Mouse (Mus musculus) CD4-positive, CD25-positive, alpha-beta regulatory T cell, adult 2 months (primary cell): Measurements from ENCODE around the gene Tcea3.
A peak's percentile ranks its signal among the peaks of the same experiment; 100 is the strongest.

Source experiments
- DNase-seq: peaks from one replicate; pipeline ENCODE4 v3.0.0-alpha.2; 2012; ENCODE audit warnings: low read depth, low spot score

Tcea3 gene

GRCm38 (mm10) chr4:136281097-136281496 lies 33.6 kb downstream of the Tcea3 start:
- no peak for DNase-seq

GRCm38 (mm10) chr4:136281611-136282010 lies 34.1 kb downstream of the Tcea3 start:
- no peak for DNase-seq

- no peak for DNase-seq
Measured at GRCm38 (mm10) chr4:136282621-136283480, 35.3 kb downstream of the Tcea3 start.

- no peak for DNase-seq
Measured at GRCm38 (mm10) chr4:136283783-136284182, 36.3 kb downstream of the Tcea3 start.

GRCm38 (mm10) chr4:136284455-136284854 lies 36.9 kb downstream of the Tcea3 start, which contains the start of gene Zfp46:
Zfp46 (plus strand) TSS chr4:136284683.
- DNase-seq: no peak

GRCm38 (mm10) chr4:136284891-136285290 lies 37.4 kb downstream of the Tcea3 start:
- DNase-seq: no peak

- peak; percentile 90 for DNase-seq
Measured at GRCm38 (mm10) chr4:136285348-136285810, 37.9 kb downstream of the Tcea3 start.

- DNase-seq: peak; percentile 97
Measured at GRCm38 (mm10) chr4:136285811-136286371, 38.4 kb downstream of the Tcea3 start.

GRCm38 (mm10) chr4:136289918-136290780 lies 42.6 kb downstream of the Tcea3 start:
- DNase-seq: no peak

- no peak for DNase-seq
Measured at GRCm38 (mm10) chr4:136290781-136291595, 43.5 kb downstream of the Tcea3 start.

- no peak for DNase-seq
Measured at GRCm38 (mm10) chr4:136291692-136292091, 44.2 kb downstream of the Tcea3 start.

- no peak for DNase-seq
Measured at GRCm38 (mm10) chr4:136295941-136296340, 48.4 kb downstream of the Tcea3 start.

GRCm38 (mm10) chr4:136302462-136302861 lies 54.9 kb downstream of the Tcea3 start:
- no peak for DNase-seq

- DNase-seq: no peak
Measured at GRCm38 (mm10) chr4:136304181-136304580, 56.7 kb downstream of the Tcea3 start.

GRCm38 (mm10) chr4:136308355-136308754 lies 60.8 kb downstream of the Tcea3 start:
- no peak for DNase-seq

- peak; percentile 85 for DNase-seq
Measured at GRCm38 (mm10) chr4:136309780-136310179, 62.3 kb downstream of the Tcea3 start.

GRCm38 (mm10) chr4:136310229-136311041 lies 62.9 kb downstream of the Tcea3 start, which contains the start of gene Hnrnpr:
Hnrnpr (plus strand) TSS chr4:136310942.
- DNase-seq: peak; percentile 99

GRCm38 (mm10) chr4:136311042-136311999 lies 63.8 kb downstream of the Tcea3 start:
- peak; percentile 57 for DNase-seq

- DNase-seq: no peak
Measured at GRCm38 (mm10) chr4:136312616-136313015, 65.1 kb downstream of the Tcea3 start.
